Mouse (Mus musculus) cerebellum, adult 2 months (tissue): ENCODE data around the gene Sipa1.

Experiments used
- CTCF ChIP-seq: fragments of 200-500 bp; IDR thresholded peaks from 2 replicates; pipeline ENCODE4 v1.5.1; 2011; ENCODE audit warnings: low read depth, mild to moderate bottlenecking, control low read depth, low read length, moderate library complexity, borderline replicate concordance; ENCODE audit not compliant: insufficient read depth
- POLR2A ChIP-seq: fragments of 200-500 bp; IDR thresholded peaks from 2 replicates; pipeline ENCODE4 v1.6.1; 2011; ENCODE audit warnings: low read length, control low read depth, borderline replicate concordance; ENCODE audit not compliant: insufficient read depth

GRCm38 (mm10) chr19:5695849-5696462 lies 32.4 kb upstream of the Sipa1 start:
- TF ChIP-seq CTCF = no peak
- no peak for TF ChIP-seq POLR2A
